32 mouse cellular contexts compared by ENCODE assay signal in genomic region chr4:38498271-38498670, GRCm38 (mm10).
"Had no signal": no experiment of that assay in that cellular context is flagged by ENCODE, and none has a peak within 500 bp of the region (broad histone marks: within the 10 kb centered on the region; RNA-seq: fewer than 3 reads in every experiment).

No protein-coding gene starts in this region.

- H3K36me3 ChIP-seq: limb, embryonic 10.5 days; limb, embryonic 12.5 days; limb, embryonic 13.5 days; limb, embryonic 15.5 days; liver, embryonic 12.5 days; liver, embryonic 13.5 days; liver, embryonic 15.5 days; lung, embryonic 15.5 days; midbrain, embryonic 10.5 days; midbrain, embryonic 12.5 days; midbrain, embryonic 13.5 days; midbrain, embryonic 15.5 days; neural tube, embryonic 12.5 days had no signal

- DNase-seq: left cerebral cortex, postnatal 4 days; liver; liver, embryonic 13.5 days; liver, postnatal 0 days; lung, adult 18-20 months; lung, adult 2 months; lung, embryonic 14.5 days; lung, postnatal 10 days; lung, postnatal 14 days; lung, postnatal 36 days; lung, postnatal 4 days; midbrain, embryonic 14.5 days had no signal

- H3K27me3 ChIP-seq: limb, embryonic 12.5 days; limb, embryonic 13.5 days; limb, embryonic 15.5 days; liver, embryonic 12.5 days; liver, embryonic 13.5 days; liver, embryonic 15.5 days; lung, embryonic 15.5 days; megakaryocyte, embryonic 14.5 days; midbrain, embryonic 12.5 days; midbrain, embryonic 13.5 days; midbrain, embryonic 15.5 days; neural tube, embryonic 12.5 days had no signal

- H3K4me2 ChIP-seq: limb, embryonic 12.5 days; limb, embryonic 13.5 days; limb, embryonic 15.5 days; liver, embryonic 11.5 days; liver, embryonic 12.5 days; liver, embryonic 13.5 days; liver, embryonic 15.5 days; lung, embryonic 14.5 days; lung, embryonic 15.5 days; midbrain, embryonic 11.5 days; midbrain, embryonic 12.5 days; midbrain, embryonic 13.5 days; midbrain, embryonic 15.5 days; neural tube, embryonic 12.5 days had no signal

- H3K9ac ChIP-seq: limb, embryonic 12.5 days; limb, embryonic 13.5 days; limb, embryonic 15.5 days; liver, embryonic 12.5 days; liver, embryonic 13.5 days; liver, embryonic 14.5 days; liver, embryonic 15.5 days; liver, postnatal 0 days; lung, embryonic 14.5 days; lung, embryonic 15.5 days; midbrain, embryonic 12.5 days; midbrain, embryonic 13.5 days; midbrain, embryonic 15.5 days; neural tube, embryonic 12.5 days had no signal

- H3K27ac ChIP-seq: limb, embryonic 10.5 days; limb, embryonic 12.5 days; limb, embryonic 13.5 days; limb, embryonic 15.5 days; liver, embryonic 12.5 days; liver, embryonic 13.5 days; liver, embryonic 14.5 days; liver, embryonic 15.5 days; lung, embryonic 15.5 days; macrophage; midbrain, embryonic 10.5 days; midbrain, embryonic 12.5 days; midbrain, embryonic 13.5 days; midbrain, embryonic 15.5 days; neural tube, embryonic 12.5 days had no signal

- H3K4me3 ChIP-seq: limb, embryonic 10.5 days; limb, embryonic 12.5 days; limb, embryonic 13.5 days; limb, embryonic 15.5 days; liver, embryonic 12.5 days; liver, embryonic 13.5 days; liver, embryonic 15.5 days; lung, embryonic 15.5 days; megakaryocyte, embryonic 14.5 days; midbrain, embryonic 10.5 days; midbrain, embryonic 12.5 days; midbrain, embryonic 13.5 days; midbrain, embryonic 15.5 days; myocyte; neural tube, embryonic 12.5 days had no signal

- H3K9me3 ChIP-seq: limb, embryonic 10.5 days; limb, embryonic 12.5 days; limb, embryonic 13.5 days; limb, embryonic 15.5 days; liver, embryonic 12.5 days; liver, embryonic 13.5 days; liver, embryonic 15.5 days; lung, embryonic 15.5 days; megakaryocyte, embryonic 14.5 days; midbrain, embryonic 10.5 days; midbrain, embryonic 12.5 days; midbrain, embryonic 13.5 days; midbrain, embryonic 15.5 days; neural tube, embryonic 12.5 days had no signal

- ATAC-seq: liver, embryonic 12.5 days; liver, postnatal 0 days; lung, postnatal 0 days; midbrain, embryonic 13.5 days; midbrain, embryonic 15.5 days; midbrain, embryonic 16.5 days had no signal

- H3K4me1 ChIP-seq: limb, embryonic 10.5 days; limb, embryonic 12.5 days; limb, embryonic 13.5 days; limb, embryonic 15.5 days; liver, embryonic 12.5 days; liver, embryonic 13.5 days; liver, embryonic 15.5 days; lung, embryonic 15.5 days; megakaryocyte, embryonic 14.5 days; midbrain, embryonic 10.5 days; midbrain, embryonic 12.5 days; midbrain, embryonic 13.5 days; midbrain, embryonic 15.5 days; neural tube, embryonic 12.5 days had no signal
